7 mouse cellular contexts compared by ENCODE assay signal in genomic region chr9:43972290-43972689, GRCm38 (mm10).
DNase-seq lines count a peak whose midpoint lies in the region; ATAC-seq lines count a peak whose summit lies in the region.

No protein-coding gene starts in this region.

- H3K27me3 ChIP-seq in liver, embryonic 13.5 days, result no peaks in the 10 kb centered on the region

- H3K9ac ChIP-seq in liver, embryonic 13.5 days, result no peak overlapping the region

- H3K9me3 ChIP-seq in liver, embryonic 13.5 days (replicated peaks), result no peaks in the 10 kb centered on the region

- H3K36me3 ChIP-seq in liver, embryonic 13.5 days, result no peaks in the 10 kb centered on the region

- WGBS in liver, embryonic 13.5 days (ENCODE audit: insufficient replicate concordance), result 12% methylated on average over 3 of the region's 3 CpGs

- peak; percentile 82 for DNase-seq in ovary, postnatal 14 days (ENCODE audit: low spot score)
- no peak for DNase-seq in ovary, adult 18-20 months (ENCODE audit: low spot score)
- DNase-seq in adrenal gland, adult 8-10 months, result peak; percentile 41
- peak; percentile 85 for DNase-seq in embryo, embryonic 10 days (ENCODE audit: low spot score)
- peak; percentile 87 for DNase-seq in kidney, adult 9 months
- peak; percentile 13 for DNase-seq in liver, embryonic 13.5 days
- DNase-seq in right cerebral cortex, postnatal 4 days, result peak; percentile 62

- H3K27ac ChIP-seq in liver, embryonic 13.5 days, result no peak overlapping the region

- H3K4me2 ChIP-seq in liver, embryonic 13.5 days, result no peak overlapping the region

- no peak for ATAC-seq in liver, embryonic 13.5 days (ENCODE audit: low read depth)

- H3K4me3 ChIP-seq in liver, embryonic 13.5 days (replicated peaks), result no peak overlapping the region

- no peaks in the 10 kb centered on the region for H3K4me1 ChIP-seq in liver, embryonic 13.5 days (replicated peaks)
